Mouse (Mus musculus) heart, embryonic 10.5 days (tissue): Measurements from ENCODE around the gene Gm4969. TPM values are rescaled to one million over a fixed set of nuclear protein-coding genes. Genes with fewer than 3 reads are reported as not detected.
"Not testable (repeated sequence)": the region's sequence is repeated elsewhere in the genome, so short reads cannot be mapped to it uniquely, and the experiment has no call there.

ENCODE experiments used
- DNase-seq: peaks from one replicate; pipeline ENCODE4 v3.0.0-alpha.2; 2017; ENCODE audit warnings: low spot score
- H3K27ac ChIP-seq: fragments of 300-500 bp; sonication (generic); 2 replicates; pipeline ENCODE4 v1.5.1; 2016; ENCODE audit warnings: mild to moderate bottlenecking
- H3K27me3 ChIP-seq: fragments of 300-500 bp; sonication (generic); 2 replicates; pipeline ENCODE4 v1.6.1; 2016; ENCODE audit warnings: mild to moderate bottlenecking; ENCODE audit not compliant: poor library complexity, insufficient read depth, severe bottlenecking
- H3K36me3 ChIP-seq: fragments of 300-500 bp; sonication (generic); 2 replicates; pipeline ENCODE4 v1.6.1; 2016; ENCODE audit warnings: mild to moderate bottlenecking, moderate library complexity
- H3K4me1 ChIP-seq: fragments of 300-500 bp; sonication (generic); 2 replicates; pipeline ENCODE4 v1.6.1; 2016; ENCODE audit warnings: mild to moderate bottlenecking
- H3K4me3 ChIP-seq: fragments of 300-500 bp; sonication (generic); 2 replicates; pipeline ENCODE4 v1.5.1; 2016; ENCODE audit warnings: mild to moderate bottlenecking, moderate library complexity
- H3K9me3 ChIP-seq: fragments of 300-500 bp; sonication (generic); 2 replicates; pipeline ENCODE4 v1.6.1; 2016; ENCODE audit warnings: mild to moderate bottlenecking, moderate library complexity
- WGBS: fragments of 180-500 bp; shearing (Covaris S2); methylation state at CpG from one replicate; pipeline ENCODE4 v1.1.7; 2016; 5-methylcytosine and 5-hydroxymethylcytosine counted together
- polyA plus RNA-seq: library from polyadenylated mRNA; unstranded; fragments of >200 nt; fragmentation: Nextera tagmentation; extraction: Ambion mirVana; gene quantifications from 2 replicates; pipeline ENCODE4 v1.2.1, GENCODE M21; 2016

Gm4969 gene
- polyA plus RNA-seq, 1 experiment from 2014 or later = 2.1 TPM

GRCm38 (mm10) chr7:19154796-19155195 is 36.6 kb upstream of the Gm4969 start:
- H3K4me1 ChIP-seq = peaks cover 30% of the 10 kb centered on the region
- peaks cover 13% of the 10 kb centered on the region for H3K27me3 ChIP-seq
- no peak overlapping the region for H3K27ac ChIP-seq
- peaks cover 42% of the 10 kb centered on the region for H3K36me3 ChIP-seq
- WGBS = 82% methylated on average over 8 of the region's 8 CpGs
- no peak for DNase-seq
- no peak overlapping the region for H3K4me3 ChIP-seq
- H3K9me3 ChIP-seq = no peaks in the 10 kb centered on the region

DNA sequence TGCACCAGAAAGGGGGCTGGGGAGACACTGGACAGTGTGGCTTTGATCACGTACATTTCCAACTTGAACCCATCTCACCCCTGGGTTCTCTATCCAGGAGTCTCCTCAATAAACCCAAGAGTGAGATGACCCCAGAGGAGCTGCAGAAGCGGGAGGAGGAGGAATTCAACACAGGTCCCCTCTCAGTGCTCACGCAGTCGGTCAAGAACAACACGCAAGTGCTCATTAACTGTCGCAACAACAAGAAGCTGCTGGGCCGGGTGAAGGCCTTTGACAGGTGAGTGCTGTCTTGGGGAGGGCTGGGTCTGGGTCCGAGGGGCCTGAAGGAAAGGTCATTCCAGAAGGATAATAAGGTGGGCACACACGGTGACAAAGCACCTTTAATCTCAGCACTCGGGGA is 33.0 kb upstream of the Gm4969 start:
- not testable (repeated sequence) for DNase-seq, H3K27ac ChIP-seq, H3K9me3 ChIP-seq, H3K27me3 ChIP-seq
- WGBS = 88% methylated on average over 10 of the region's 10 CpGs
- Histone ChIP-seq H3K36me3 (peaks cover 48% of the 10 kb centered on the region), H3K4me3 (peak overlapping the region; percentile 78; the same call in 1 of the 2 replicates), H3K4me1 (peaks cover 28% of the 10 kb centered on the region)

- H3K27me3 ChIP-seq = no peaks in the 10 kb centered on the region
- DNase-seq = peak; percentile 98
- H3K4me1 ChIP-seq = peaks cover 28% of the 10 kb centered on the region
- WGBS = under 1% methylated on average over 24 of the region's 24 CpGs
- peaks cover 43% of the 10 kb centered on the region for H3K36me3 ChIP-seq
- H3K9me3 ChIP-seq = no peaks in the 10 kb centered on the region
- peak within 1 kb of the TSS; percentile 78 for H3K4me3 ChIP-seq
- peak within 1 kb of the TSS; percentile 89 for H3K27ac ChIP-seq
Measured at GRCm38 (mm10) chr7:19149626-19150025, 31.5 kb upstream of the Gm4969 start, which contains the start of gene Snrpd2. Gene Snrpd2, plus strand, starts transcription at chr7:19149722.

DNA sequence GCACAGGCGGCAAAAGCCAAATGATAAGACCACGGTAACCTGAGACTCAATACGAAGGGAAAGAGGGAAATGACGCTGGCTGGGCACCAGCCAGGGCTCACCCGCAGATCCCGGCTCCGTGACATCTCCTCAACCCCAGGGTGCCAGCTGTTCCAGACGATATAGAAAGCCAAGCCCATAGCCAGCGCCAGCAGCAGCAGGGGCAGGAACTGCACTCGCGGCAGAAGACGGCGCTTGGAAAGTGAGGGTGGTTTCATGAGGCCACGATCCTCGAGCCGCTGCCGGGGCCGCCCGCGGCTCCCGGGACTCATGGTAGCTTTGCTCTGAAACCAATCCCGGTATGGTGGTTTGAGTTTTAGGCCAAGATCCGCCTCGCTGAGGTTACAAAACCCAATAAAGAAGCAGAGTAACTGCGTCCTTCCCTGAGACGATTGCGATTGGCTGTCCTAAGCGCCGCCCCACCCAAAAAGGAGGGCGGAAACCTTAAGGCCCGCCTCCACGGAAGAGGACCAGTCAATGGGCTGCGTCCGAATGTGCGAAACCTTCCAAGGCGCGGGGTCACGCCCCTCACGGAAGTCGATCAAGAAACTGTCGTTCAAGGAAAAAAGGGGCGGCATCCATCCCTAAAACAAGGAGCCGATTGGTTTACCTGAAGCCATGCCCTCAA is 30.8 kb upstream of the Gm4969 start, which contains the start of gene Qpctl:
Gene Qpctl (minus strand): TSS at position 417 of the 667 bp plus-strand sequence.
- peak; percentile 99 for DNase-seq
- Histone ChIP-seq H3K4me1 (peaks cover 28% of the 10 kb centered on the region), H3K9me3 (no peaks in the 10 kb centered on the region), H3K27me3 (no peaks in the 10 kb centered on the region), H3K4me3 (peak within 1 kb of the TSS; percentile 78), H3K27ac (peak within 1 kb of the TSS; percentile 89), H3K36me3 (peaks cover 38% of the 10 kb centered on the region)
- under 1% methylated on average over 43 of the region's 43 CpGs for WGBS

- 13% methylated on average over 20 of the region's 20 CpGs for WGBS
- Histone ChIP-seq H3K27me3 (no peaks in the 10 kb centered on the region), H3K9me3 (no peaks in the 10 kb centered on the region), H3K27ac (peak overlapping the region; percentile 89), H3K36me3 (peaks cover 31% of the 10 kb centered on the region), H3K4me3 (peak overlapping the region; percentile 78), H3K4me1 (peaks cover 28% of the 10 kb centered on the region)
- no peak for DNase-seq
Measured at GRCm38 (mm10) chr7:19148180-19148874, 30.2 kb upstream of the Gm4969 start.

GRCm38 (mm10) chr7:19147497-19148045 is 29.4 kb upstream of the Gm4969 start:
- WGBS = 48% methylated on average over 6 of the region's 6 CpGs
- Histone ChIP-seq H3K9me3 (no peaks in the 10 kb centered on the region), H3K27me3 (no peaks in the 10 kb centered on the region), H3K4me3 (no peak overlapping the region), H3K27ac (no peak overlapping the region), H3K36me3 (peaks cover 23% of the 10 kb centered on the region), H3K4me1 (peaks cover 28% of the 10 kb centered on the region)
- DNase-seq = no peak

DNA sequence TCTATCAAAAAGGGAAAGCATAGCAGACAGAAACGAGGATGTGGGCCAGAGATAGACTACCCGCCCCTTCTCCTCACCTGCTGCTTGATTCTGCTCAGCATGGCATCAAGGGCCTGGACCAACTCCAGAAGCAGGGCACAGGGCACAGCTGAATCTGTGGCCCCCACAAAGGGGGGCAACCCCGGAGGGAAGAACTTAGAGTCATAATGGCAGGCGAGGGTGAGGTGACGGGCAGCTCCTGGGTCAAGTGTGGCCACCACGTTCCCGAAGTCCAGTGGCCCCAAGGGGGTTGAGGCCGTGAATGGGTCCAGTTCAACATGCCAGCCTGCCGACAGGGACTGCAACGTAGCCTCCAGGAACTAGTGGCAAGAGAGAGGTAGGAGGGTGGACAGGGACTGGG is 28.6 kb upstream of the Gm4969 start:
- Histone ChIP-seq H3K4me3 (no peak overlapping the region), H3K9me3 (no peaks in the 10 kb centered on the region), H3K27ac (no peak overlapping the region), H3K4me1 (peaks cover 28% of the 10 kb centered on the region), H3K27me3 (no peaks in the 10 kb centered on the region), H3K36me3 (peaks cover 16% of the 10 kb centered on the region)
- 84% methylated on average over 10 of the region's 10 CpGs for WGBS
- no peak for DNase-seq

GRCm38 (mm10) chr7:19137380-19137779 is 19.2 kb upstream of the Gm4969 start:
- Histone ChIP-seq H3K27me3 (no peaks in the 10 kb centered on the region), H3K9me3 (no peaks in the 10 kb centered on the region), H3K4me1 (no peaks in the 10 kb centered on the region), H3K36me3 (peaks cover 70% of the 10 kb centered on the region), H3K4me3 (no peak overlapping the region), H3K27ac (no peak overlapping the region)
- DNase-seq = no peak
- WGBS = 44% methylated on average over 5 of the region's 5 CpGs

- DNase-seq = no peak
- Histone ChIP-seq H3K4me1 (peaks cover 3% of the 10 kb centered on the region; the same call in 1 of the 2 replicates), H3K36me3 (peaks cover 70% of the 10 kb centered on the region), H3K27me3 (no peaks in the 10 kb centered on the region), H3K27ac (no peak overlapping the region), H3K4me3 (no peak overlapping the region), H3K9me3 (no peaks in the 10 kb centered on the region)
- WGBS = 87% methylated on average over 38 of the region's 38 CpGs
Measured at GRCm38 (mm10) chr7:19136673-19137334, 18.6 kb upstream of the Gm4969 start.

- H3K36me3 ChIP-seq = peaks cover 69% of the 10 kb centered on the region
- WGBS = 91% methylated on average over 13 of the region's 13 CpGs
Measured at GRCm38 (mm10) chr7:19136168-19136567, 18.0 kb upstream of the Gm4969 start.

DNA sequence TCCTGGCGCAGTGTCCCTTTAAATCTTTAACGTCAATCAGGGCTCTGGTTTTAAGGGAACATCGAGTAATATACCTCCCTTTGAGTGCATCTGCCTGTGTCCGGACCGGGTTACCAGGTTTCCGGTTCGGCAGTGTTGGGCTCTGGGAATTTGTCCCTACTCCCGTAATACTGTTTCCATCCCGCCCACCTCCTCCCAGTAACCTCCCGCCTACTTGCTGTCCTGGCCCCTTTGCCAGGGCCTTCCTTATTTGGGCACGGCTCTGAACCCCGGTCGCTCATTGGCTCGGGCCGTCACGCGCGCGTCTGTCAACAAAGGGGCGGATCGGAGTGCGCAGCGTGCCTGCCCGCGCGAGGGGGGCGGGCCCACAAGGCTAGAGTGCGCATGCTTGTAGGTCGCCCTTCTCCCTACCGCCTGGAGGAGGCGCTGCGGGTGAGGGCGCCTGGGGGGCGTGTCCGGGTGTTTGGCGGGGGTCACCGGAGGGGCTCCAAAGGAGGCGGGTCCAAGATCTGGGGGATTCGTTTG is 13.2 kb upstream of the Gm4969 start:
- under 1% methylated on average over 39 of the region's 39 CpGs for WGBS
- no peaks in the 10 kb centered on the region for H3K27me3 ChIP-seq
- H3K4me3 ChIP-seq = peak overlapping the region; percentile 61
- peaks cover 48% of the 10 kb centered on the region for H3K36me3 ChIP-seq
- no peaks in the 10 kb centered on the region for H3K9me3 ChIP-seq
- H3K27ac ChIP-seq = peak overlapping the region; percentile 88
- DNase-seq = peak; percentile 99
- H3K4me1 ChIP-seq = peaks cover 20% of the 10 kb centered on the region

More at GRCm38 (mm10) chr7:19136168-19136567, 18.0 kb upstream of the Gm4969 start:
- DNase-seq = no peak
- no peaks in the 10 kb centered on the region for H3K9me3 ChIP-seq
- no peak overlapping the region for H3K4me3 ChIP-seq
- H3K27me3 ChIP-seq = no peaks in the 10 kb centered on the region
- H3K27ac ChIP-seq = no peak overlapping the region
- H3K4me1 ChIP-seq = peaks cover 8% of the 10 kb centered on the region; the same call in 1 of the 2 replicates

GRCm38 (mm10) chr7:19130657-19131056 is 12.5 kb upstream of the Gm4969 start:
- no peak for DNase-seq
- peaks cover 20% of the 10 kb centered on the region for H3K4me1 ChIP-seq
- peaks cover 46% of the 10 kb centered on the region for H3K36me3 ChIP-seq
- H3K27me3 ChIP-seq = no peaks in the 10 kb centered on the region
- H3K4me3 ChIP-seq = peak overlapping the region; percentile 61
- no peaks in the 10 kb centered on the region for H3K9me3 ChIP-seq
- 31% methylated on average over 4 of the region's 4 CpGs for WGBS
- H3K27ac ChIP-seq = peak overlapping the region; percentile 88
